Mouse (Mus musculus): ENCODE data around the gene Tuba3a. TPM values are rescaled to one million over a fixed set of nuclear protein-coding genes. Genes with fewer than 3 reads are reported as not detected.

Tuba3a gene
- polyA plus RNA-seq, 1 experiment from 2014 or later, result 0.11 TPM

DNA sequence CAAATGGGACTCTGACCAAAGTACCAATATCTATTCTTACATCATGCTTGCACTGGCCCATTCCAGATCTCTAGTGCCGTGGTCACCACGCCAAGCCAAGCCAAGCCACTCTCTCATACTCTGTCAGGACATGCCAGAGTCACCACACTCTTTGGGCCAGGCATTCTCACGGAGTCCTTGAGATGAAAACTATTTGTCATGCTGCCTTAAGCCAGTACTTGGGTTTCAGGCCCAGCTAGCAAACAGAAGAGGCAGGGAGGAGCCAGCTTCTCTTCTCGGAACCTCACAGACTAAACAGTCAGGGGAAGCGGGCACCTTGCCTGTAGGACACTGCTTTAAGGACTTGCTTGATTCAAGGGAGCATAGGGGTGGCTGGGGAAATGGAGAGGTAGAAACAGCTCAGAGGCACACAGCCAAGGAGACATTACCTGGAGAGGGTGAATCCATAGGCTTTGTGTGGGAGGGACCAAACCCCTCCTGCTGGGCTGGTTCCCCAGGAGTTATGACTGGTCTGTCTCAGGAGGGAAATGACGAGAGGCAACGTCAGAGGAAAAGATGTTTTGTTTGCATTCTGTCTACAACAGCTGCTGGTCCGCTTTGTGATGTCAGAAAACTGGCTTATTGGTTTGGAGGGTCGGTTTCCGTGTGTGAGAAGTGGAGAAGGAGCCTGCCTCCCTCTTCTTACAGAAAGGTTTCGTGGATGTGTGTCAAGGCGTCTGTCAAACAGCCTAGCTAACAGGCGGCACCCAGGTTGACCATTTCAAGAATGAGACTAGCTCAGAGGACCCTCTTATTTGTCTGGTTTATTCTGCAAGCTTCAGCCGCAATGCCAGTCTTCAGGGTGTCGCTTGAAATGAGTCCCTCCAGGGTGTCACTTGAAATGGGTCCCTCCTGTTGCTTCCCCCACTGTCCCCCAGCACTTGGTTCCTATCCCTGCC lies 33.4 kb upstream of the Tuba3a start:
- Histone ChIP-seq H3K9me3 (replicated peaks) (no peaks in the 10 kb centered on the region), H3K27me3 (peaks cover 45% of the 10 kb centered on the region), H3K36me3 (no peaks in the 10 kb centered on the region), H3K27ac (no peak overlapping the region), H3K4me1 (replicated peaks) (peaks cover 28% of the 10 kb centered on the region), H3K4me3 (no peak overlapping the region), H3K4me2 (no peak overlapping the region), H3K9ac (no peak overlapping the region)
- ATAC-seq (replicated peaks; ENCODE audit: insufficient number of reproducible peaks, insufficient read depth, low FRiP score, low read depth), result no peak
- WGBS, result 60% methylated on average over 15 of the region's 15 CpGs

- 21% methylated on average over 7 of the region's 7 CpGs for WGBS
- Histone ChIP-seq H3K4me3 (no peak overlapping the region), H3K36me3 (no peaks in the 10 kb centered on the region), H3K27me3 (peaks cover 30% of the 10 kb centered on the region), H3K4me1 (replicated peaks) (peaks cover 45% of the 10 kb centered on the region), H3K9ac (no peak overlapping the region), H3K4me2 (no peak overlapping the region), H3K27ac (no peak overlapping the region), H3K9me3 (replicated peaks) (no peaks in the 10 kb centered on the region)
- no peak for ATAC-seq (replicated peaks; ENCODE audit: insufficient number of reproducible peaks, insufficient read depth, low FRiP score, low read depth)
These were observed 31.2 kb upstream of the Tuba3a start for GRCm38 (mm10) chr6:125317077-125317476.

- peaks cover 9% of the 10 kb centered on the region; the same call in 1 of the 2 replicates for H3K36me3 ChIP-seq
- 70% methylated on average over 6 of the region's 6 CpGs for WGBS
- H3K9me3 ChIP-seq (replicated peaks), result no peaks in the 10 kb centered on the region
- no peak overlapping the region for H3K4me3 ChIP-seq
- no peak for ATAC-seq (replicated peaks; ENCODE audit: insufficient number of reproducible peaks, insufficient read depth, low FRiP score, low read depth)
- H3K27ac ChIP-seq, result no peak overlapping the region
- peaks cover 35% of the 10 kb centered on the region for H3K4me1 ChIP-seq (replicated peaks)
- no peak overlapping the region for H3K9ac ChIP-seq
- no peak overlapping the region for H3K4me2 ChIP-seq
- peaks cover 7% of the 10 kb centered on the region; the same call in 1 of the 2 replicates for H3K27me3 ChIP-seq
These were observed 28.9 kb upstream of the Tuba3a start for GRCm38 (mm10) chr6:125314746-125315145.

- peaks cover 13% of the 10 kb centered on the region; the same call in 1 of the 2 replicates for H3K36me3 ChIP-seq
- 0 out of 2 replicates have a peak, but pooled peaks cover 1% of the 10 kb centered on the region for H3K27me3 ChIP-seq
- 0 out of 2 replicates have a peak, but pooled peaks have one; percentile 2 for ATAC-seq (replicated peaks; ENCODE audit: insufficient number of reproducible peaks, insufficient read depth, low FRiP score, low read depth)
- WGBS, result 59% methylated on average over 7 of the region's 7 CpGs
- peak overlapping the region; percentile 64 for H3K4me3 ChIP-seq
- H3K4me2 ChIP-seq, result peak overlapping the region; percentile 76
- no peaks in the 10 kb centered on the region for H3K9me3 ChIP-seq (replicated peaks)
- H3K27ac ChIP-seq, result peak overlapping the region; percentile 77
- H3K9ac ChIP-seq, result peak overlapping the region; percentile 77
- peaks cover 36% of the 10 kb centered on the region for H3K4me1 ChIP-seq (replicated peaks)
These were observed 28.4 kb upstream of the Tuba3a start for GRCm38 (mm10) chr6:125314231-125314563.

- Histone ChIP-seq H3K27me3 (no peaks in the 10 kb centered on the region), H3K4me3 (peak within 1 kb of the TSS; percentile 64), H3K4me2 (peak within 1 kb of the TSS; percentile 76), H3K4me1 (replicated peaks) (peaks cover 39% of the 10 kb centered on the region), H3K36me3 (peaks cover 14% of the 10 kb centered on the region; the same call in 1 of the 2 replicates), H3K27ac (peak within 1 kb of the TSS; percentile 77), H3K9ac (peak within 1 kb of the TSS; percentile 77), H3K9me3 (replicated peaks) (no peaks in the 10 kb centered on the region)
- WGBS, result 1% methylated on average over 36 of the region's 46 CpGs
- ATAC-seq (replicated peaks; ENCODE audit: insufficient number of reproducible peaks, insufficient read depth, low FRiP score, low read depth), result peak; percentile 94
These were observed 27.8 kb upstream of the Tuba3a start, which contains the start of gene Ltbr for GRCm38 (mm10) chr6:125313546-125314230. Gene Ltbr, minus strand, starts transcription at chr6:125313885.

GRCm38 (mm10) chr6:125312581-125313355 lies 26.9 kb upstream of the Tuba3a start:
- Histone ChIP-seq H3K27me3 (no peaks in the 10 kb centered on the region), H3K27ac (peak overlapping the region; percentile 77), H3K4me1 (replicated peaks) (peaks cover 39% of the 10 kb centered on the region), H3K4me3 (peak overlapping the region; percentile 64), H3K9ac (peak overlapping the region; percentile 77), H3K36me3 (peaks cover 21% of the 10 kb centered on the region; the same call in 1 of the 2 replicates), H3K9me3 (replicated peaks) (no peaks in the 10 kb centered on the region), H3K4me2 (peak overlapping the region; percentile 76)
- ATAC-seq (replicated peaks; ENCODE audit: insufficient number of reproducible peaks, insufficient read depth, low FRiP score, low read depth), result no peak
- WGBS, result 42% methylated on average over 22 of the region's 22 CpGs

- Histone ChIP-seq H3K4me3 (peak overlapping the region; percentile 64), H3K4me2 (peak overlapping the region; percentile 76), H3K27ac (no peak overlapping the region), H3K27me3 (no peaks in the 10 kb centered on the region), H3K4me1 (replicated peaks) (peaks cover 36% of the 10 kb centered on the region), H3K36me3 (peaks cover 24% of the 10 kb centered on the region), H3K9me3 (replicated peaks) (no peaks in the 10 kb centered on the region), H3K9ac (peak overlapping the region; percentile 77)
- 66% methylated on average over 9 of the region's 9 CpGs for WGBS
- ATAC-seq (replicated peaks; ENCODE audit: insufficient number of reproducible peaks, insufficient read depth, low FRiP score, low read depth), result no peak
These were observed 26.3 kb upstream of the Tuba3a start for GRCm38 (mm10) chr6:125312171-125312570.

DNA sequence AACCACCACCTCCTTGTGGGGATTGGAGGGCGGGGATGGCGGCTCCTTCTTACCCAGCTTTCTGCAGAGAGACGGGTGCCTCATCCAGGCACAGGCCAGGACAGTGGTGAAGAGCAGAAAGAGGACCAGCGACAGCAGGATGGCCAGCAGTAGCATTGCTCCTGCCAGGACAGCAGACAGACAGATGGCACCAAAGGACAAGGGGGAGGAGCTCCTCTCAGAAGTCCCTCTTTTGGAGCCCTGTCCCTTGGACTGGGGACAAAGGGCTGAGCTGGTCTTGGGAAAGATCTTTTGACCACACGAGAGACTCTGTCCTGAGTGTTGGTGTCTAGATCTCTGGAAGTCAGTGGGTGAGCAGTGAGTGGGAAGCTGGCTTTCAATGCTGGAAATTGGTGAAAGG lies 23.6 kb upstream of the Tuba3a start:
- no peak overlapping the region for H3K4me3 ChIP-seq
- 62% methylated on average over 5 of the region's 5 CpGs for WGBS

GRCm38 (mm10) chr6:125308921-125309320 lies 23.1 kb upstream of the Tuba3a start:
- Histone ChIP-seq H3K27me3 (no peaks in the 10 kb centered on the region), H3K4me3 (no peak overlapping the region), H3K4me1 (replicated peaks) (peaks cover 26% of the 10 kb centered on the region), H3K9me3 (replicated peaks) (no peaks in the 10 kb centered on the region), H3K36me3 (peaks cover 31% of the 10 kb centered on the region), H3K4me2 (peak overlapping the region; percentile 20; the same call in 1 of the 2 replicates), H3K27ac (no peak overlapping the region), H3K9ac (no peak overlapping the region)
- WGBS, result 29% methylated on average over 13 of the region's 13 CpGs
- ATAC-seq (replicated peaks; ENCODE audit: insufficient number of reproducible peaks, insufficient read depth, low FRiP score, low read depth), result no peak

More for the DNA sequence above, 23.6 kb upstream of the Tuba3a start:
- peaks cover 31% of the 10 kb centered on the region for H3K36me3 ChIP-seq
- H3K4me1 ChIP-seq (replicated peaks), result peaks cover 31% of the 10 kb centered on the region
- H3K9ac ChIP-seq, result no peak overlapping the region
- ATAC-seq (replicated peaks; ENCODE audit: insufficient number of reproducible peaks, insufficient read depth, low FRiP score, low read depth), result no peak
- no peak overlapping the region for H3K4me2 ChIP-seq
- H3K27me3 ChIP-seq, result no peaks in the 10 kb centered on the region
- H3K9me3 ChIP-seq (replicated peaks), result no peaks in the 10 kb centered on the region
- no peak overlapping the region for H3K27ac ChIP-seq

DNA sequence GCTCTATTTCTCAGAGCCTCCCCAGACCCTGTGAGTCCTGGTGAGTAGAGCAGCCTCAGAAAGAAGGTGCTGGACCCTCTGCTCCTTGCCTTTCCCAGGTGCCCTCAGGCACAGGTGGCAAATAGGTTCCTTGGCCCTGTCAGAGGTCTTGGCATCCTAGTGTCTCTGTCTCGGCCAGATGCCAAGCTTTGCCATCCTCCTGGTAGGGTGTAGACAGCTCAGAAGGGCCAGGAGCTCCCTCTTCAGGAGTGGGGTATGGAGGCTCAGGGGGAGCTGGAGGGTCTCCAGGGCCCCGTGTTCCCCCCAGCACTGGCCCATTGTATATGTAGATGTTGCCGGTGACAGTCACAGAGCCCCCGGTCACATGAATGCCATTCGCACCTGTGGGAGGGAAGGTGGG lies 21.2 kb upstream of the Tuba3a start:
- Histone ChIP-seq H3K27ac (no peak overlapping the region), H3K4me2 (no peak overlapping the region), H3K9ac (no peak overlapping the region), H3K36me3 (peaks cover 31% of the 10 kb centered on the region), H3K4me3 (no peak overlapping the region), H3K27me3 (no peaks in the 10 kb centered on the region), H3K9me3 (replicated peaks) (no peaks in the 10 kb centered on the region), H3K4me1 (replicated peaks) (peaks cover 16% of the 10 kb centered on the region)
- ATAC-seq (replicated peaks; ENCODE audit: insufficient number of reproducible peaks, insufficient read depth, low FRiP score, low read depth), result no peak
- 85% methylated on average over 5 of the region's 5 CpGs for WGBS

GRCm38 (mm10) chr6:125305465-125305864 lies 19.6 kb upstream of the Tuba3a start:
- Histone ChIP-seq H3K9me3 (replicated peaks) (no peaks in the 10 kb centered on the region), H3K27ac (no peak overlapping the region), H3K36me3 (peaks cover 22% of the 10 kb centered on the region), H3K4me1 (replicated peaks) (peaks cover 8% of the 10 kb centered on the region), H3K9ac (no peak overlapping the region), H3K4me3 (no peak overlapping the region), H3K4me2 (no peak overlapping the region), H3K27me3 (no peaks in the 10 kb centered on the region)
- 78% methylated on average over 6 of the region's 6 CpGs for WGBS
- no peak for ATAC-seq (replicated peaks; ENCODE audit: insufficient number of reproducible peaks, insufficient read depth, low FRiP score, low read depth)

Data from heart, embryonic 15.5 days (tissue).